Mouse (Mus musculus) urinary bladder, adult 18-20 months (tissue): ENCODE data around the gene Nudt21.

Source experiments
- DNase-seq, 2 experiments: peaks; one replicate each; pipeline ENCODE4 v3.0.0; 2022; ENCODE audit warnings: low spot score in 2 of 2, mixed read lengths in 2 of 2

Gene Nudt21

DNA sequence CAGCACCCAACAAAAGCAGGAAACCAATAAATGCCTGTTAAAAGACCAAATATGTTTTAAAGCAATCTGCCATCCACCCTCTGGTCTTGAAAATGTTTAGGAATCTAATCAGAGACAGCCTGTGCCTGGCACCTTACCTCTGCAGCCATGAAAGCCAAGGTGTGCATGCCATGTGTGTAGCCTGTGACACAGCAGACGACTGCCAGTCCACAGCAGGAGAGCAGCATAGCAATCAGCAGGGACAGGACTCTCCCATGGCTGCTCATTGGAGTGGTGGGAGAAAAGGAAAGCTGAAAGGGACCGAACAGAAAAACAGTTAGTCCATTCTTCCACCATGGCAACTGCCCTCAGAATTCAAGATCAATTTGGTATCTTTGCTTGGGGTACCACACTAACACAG, 37.9 kb downstream of the Nudt21 start:
- DNase-seq: no peak

DNA sequence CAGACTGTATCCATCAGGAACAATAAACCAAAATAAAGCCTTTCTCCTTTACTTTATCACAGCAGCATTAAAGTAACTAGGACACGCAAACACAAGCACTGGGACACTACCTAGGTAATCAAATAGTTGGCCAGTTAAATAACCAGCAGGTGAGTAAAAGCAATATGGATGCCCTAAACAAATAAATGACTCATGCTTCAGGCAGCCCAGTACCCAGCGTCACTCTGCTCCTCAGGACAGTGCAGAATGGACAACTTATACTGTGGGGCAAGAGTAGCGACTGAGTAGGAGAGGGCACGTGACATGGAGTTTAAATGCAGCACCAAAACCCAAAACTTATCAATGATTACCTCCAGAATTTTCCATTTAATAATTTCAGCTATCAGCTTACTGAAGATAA, 47.1 kb downstream of the Nudt21 start:
- no peak for DNase-seq

DNA sequence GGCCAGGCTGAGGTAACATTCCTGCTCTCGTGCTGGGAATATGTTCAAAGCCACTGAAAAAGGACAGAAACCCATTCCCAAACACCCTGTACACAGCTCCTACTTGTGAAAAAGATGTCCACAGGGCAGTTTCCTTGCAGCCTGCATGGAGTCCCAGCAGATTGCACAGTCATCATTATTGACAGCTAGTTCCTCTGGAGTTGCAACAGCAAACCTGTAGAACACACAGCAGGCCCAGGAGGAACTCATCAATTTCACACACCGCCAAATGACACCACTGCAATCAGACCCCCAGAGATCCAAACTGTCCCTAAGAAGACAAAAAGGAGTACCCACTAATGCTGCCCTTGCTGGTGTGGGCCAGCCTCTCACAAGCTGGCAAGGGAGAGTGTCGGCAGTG, 52.1 kb downstream of the Nudt21 start:
- no peak for DNase-seq

DNA sequence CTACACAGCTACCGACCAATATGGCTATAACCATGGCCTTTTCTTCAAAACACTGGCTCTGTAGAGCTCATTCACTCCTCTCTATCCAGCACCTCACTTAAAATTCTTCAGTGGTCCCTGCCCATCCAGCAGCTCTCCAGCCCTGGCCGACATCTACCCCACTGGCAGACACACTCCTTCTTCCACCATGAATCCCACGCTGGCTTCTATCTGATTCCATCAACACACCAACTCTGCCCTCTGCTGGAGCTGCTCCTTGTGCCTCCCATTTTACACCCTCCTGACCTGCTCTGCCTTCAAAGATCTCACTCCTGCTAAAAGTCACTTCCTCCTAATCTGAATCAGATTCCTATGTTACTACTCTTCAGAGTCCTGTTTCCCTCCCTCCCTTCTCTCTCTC, 53.0 kb downstream of the Nudt21 start:
- no peak for DNase-seq

DNA sequence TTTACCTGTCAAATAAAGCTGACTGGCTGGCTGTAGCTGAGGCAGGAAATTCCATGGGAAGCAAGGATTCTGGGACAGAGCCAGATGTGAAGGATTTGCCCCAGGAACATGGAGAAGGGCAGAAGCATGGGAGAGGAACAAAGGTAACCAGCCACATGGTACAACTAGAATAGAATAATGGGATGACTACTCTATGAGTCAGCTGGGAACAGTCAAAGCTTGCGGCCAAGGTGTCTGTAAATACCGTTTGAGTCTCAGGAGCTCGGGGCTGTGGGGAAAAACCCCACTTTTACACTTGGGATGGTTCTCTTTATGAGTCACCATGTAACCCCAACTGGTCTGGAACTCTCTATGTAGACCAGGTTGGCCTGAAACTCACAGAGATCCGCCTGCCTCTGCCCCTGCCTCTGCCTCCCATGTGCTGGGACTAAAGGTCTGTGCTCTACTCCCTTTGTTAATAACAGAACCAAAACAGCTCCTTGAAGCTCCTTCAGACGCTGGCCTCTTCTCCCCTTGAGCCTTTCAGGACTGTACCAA, 55.1 kb downstream of the Nudt21 start:
- DNase-seq: no peak

DNA sequence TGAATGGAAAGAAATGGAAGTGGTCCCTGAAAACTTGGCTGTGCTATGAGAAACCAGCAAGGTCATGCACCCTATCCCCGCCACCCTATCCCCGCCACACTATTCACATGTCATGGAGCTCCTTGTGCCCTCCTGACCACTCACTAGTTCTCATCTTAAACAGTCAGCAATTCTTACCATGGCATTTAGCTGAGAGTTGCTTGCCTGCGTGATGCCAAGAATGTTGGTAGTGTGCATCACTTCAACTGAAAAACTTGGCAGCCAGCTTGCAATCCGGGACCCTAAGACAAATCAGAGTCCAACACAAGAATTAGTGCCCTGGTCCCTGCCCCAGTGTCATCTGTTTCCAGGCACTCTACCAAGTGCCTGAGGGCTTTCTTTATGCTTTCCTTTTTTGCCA, 56.7 kb downstream of the Nudt21 start:
- no peak for DNase-seq

DNA sequence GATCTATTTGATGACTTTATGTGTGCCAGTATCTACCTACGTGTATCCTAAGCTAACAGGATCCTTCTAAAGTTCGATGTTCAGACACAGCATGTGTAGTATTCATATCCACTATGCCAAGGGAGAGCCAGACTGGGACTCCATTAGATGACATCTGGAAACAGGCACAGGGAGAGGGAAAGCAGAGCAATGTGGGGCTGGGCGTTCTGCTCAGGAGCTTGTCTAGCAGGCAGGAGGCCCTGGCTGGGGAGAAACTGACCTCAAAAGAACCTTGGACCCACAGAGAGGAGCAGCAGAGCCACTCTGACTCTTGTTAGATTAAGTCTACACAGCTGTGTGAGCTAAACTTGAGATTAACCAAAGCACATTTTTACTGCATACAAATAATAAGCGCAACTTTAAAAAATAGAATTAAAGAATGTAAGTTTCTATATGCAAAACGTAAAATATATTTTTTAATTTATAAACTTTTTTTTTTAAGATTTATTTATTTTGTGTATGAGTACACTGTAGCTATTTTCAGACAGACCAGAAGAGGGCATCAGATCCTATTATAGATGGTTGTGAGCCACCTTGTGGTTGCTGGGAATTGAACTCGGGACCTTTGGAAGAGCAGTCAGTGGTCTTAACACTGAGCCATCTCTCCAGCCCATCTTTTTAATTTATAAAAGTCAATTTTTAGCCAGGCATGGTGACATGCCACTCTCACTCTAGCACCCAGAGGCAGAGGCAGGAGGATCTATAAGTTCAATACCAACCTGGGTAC, 60.2 kb downstream of the Nudt21 start:
- DNase-seq: no peak

DNA sequence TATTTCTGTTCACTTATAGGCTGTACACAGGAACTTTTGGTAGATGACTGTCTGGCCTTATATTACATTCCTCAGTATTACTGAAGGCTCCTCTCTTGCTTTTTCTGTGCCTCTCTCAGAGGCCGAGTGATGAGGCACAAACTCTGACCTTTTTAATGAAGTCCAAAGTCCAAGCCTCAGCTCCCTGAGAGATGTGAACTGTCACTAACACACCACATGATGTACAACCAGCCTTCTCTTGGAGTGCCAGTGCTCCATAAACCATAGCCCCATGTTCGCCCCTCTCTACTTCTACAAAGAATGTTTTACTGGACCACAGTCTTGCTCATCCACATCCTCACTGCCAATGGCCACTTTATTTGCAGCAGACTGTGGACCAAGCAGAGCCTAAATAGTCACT, 61.5 kb downstream of the Nudt21 start:
- no peak for DNase-seq

DNA sequence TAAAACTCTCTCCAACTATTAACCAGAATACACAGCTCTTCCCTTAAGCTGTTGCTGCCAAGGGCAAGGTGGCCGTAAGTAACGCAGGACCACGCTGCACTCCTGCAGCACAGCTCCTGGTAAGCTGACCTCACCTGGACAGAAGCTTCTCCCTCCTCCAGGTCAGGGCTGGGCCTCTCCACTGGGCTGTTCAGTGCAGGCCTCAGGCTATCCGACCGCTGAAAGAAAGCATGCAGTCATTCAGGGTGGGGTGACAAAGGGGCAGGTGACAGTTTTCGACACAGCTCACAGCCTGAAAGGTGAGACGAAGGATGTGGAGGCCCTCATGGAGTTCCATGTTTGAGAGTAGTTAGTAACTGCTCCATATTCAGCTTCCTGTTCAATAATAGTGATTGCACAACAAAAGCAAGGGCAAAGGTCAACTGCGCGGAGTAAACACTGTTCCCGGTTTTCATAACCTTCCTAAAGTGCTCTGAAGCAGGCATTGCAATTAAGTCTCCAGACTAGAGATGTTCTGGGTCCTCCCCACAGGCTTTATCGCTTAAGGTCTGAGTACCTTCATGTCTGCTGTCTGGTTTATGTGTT, 62.1 kb downstream of the Nudt21 start:
- no peak for DNase-seq

DNA sequence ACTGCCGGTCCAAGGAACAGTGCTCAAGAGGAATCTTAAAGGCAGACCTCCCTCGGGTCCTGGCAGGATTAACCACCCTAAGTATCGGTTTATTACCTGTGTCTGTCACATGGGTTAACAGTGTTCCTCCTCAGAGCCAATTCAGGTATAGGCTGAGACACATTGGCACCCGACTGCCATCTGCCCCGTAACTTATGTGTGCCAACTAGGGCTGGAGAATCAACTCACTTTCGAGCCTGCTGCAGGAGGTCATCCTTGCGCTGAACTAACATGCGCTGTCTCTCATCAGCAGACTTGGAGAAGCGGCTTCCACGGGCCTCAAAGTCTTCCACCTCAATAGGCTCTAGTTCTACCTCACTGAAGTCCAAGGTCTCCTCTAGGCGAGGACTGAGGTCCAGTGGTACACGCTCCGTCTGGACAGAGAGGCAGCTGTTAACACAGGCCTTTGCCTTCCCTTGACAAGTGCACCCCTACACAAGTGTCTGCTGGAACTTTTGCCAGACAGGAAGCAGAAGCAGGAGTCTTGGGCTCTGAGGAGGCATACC, 62.9 kb downstream of the Nudt21 start:
- no peak for DNase-seq

DNA sequence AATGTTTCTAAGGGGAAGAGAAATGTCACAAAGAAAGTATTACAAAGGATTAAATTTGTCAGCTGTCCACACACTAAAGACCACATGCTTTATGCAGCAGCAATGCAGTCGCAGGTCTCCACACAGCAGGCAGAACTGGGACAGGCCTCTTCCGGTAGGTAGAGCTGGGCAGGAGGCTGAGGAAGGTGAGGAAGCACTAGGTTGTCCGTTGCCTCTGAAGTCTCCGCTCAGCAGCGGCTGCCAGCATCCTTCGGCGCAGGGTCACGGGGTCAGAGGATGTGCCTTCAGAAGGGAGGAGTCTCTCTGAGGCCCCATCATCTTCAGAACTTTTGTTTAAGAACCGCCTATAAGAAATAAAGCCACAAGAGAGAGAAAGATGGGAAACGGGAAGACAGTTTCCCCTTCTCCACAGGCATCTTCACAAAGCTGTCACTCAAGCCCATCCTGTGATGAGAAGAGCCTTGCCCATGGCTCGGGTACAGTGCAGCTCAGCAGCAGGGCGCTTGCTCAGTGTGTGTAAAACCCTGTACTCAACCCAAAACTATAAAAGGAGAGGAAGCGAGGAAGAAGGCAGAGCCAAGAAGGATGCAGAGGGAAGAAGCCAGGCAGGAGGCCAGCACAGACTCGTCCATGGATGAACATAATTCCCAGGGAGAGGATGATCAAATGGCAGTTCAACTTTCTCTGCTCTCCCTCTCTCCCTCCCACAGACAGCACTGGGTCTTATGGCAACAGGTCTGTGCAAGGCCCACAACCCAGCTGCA, 63.7 kb downstream of the Nudt21 start:
- DNase-seq: no peak

DNA sequence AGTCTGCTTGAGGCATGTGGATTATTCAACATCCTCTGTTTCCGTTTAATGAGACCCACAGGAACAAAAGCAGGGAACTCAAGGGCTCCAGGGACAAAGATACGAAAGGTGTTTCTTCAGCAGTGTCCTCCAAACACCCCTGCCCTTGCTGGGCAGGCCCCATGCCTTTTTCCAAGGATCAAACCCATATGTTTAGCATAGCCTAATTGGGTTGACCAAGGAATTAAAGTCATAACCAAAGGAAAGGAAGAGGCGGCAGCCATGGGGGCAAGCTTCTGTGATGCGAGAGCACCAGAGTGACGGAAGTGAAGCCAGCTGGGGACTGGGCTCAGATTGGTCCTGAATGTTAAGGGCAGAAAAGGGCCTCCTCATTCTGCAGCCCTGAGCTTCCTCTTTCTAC, 64.6 kb downstream of the Nudt21 start:
- DNase-seq: no peak

DNA sequence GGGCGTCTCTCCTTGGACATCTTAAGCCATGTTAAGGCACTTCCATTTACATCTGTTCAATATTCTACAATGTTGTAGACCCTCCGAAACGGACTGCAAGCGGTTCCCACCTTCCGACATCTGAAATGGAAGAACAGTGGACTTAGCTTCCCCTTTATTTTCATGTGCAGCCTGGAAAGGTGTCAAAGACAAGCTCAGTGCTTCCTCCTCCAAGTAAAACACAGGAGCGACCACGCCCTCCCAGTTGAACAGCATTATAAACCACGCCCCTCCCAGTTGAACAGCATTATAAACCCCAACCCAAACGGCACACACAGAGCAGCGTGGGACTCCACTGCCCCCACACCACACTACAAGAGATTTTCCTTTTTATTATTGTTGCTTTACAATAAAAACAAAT, 65.4 kb downstream of the Nudt21 start:
- DNase-seq: no peak

DNA sequence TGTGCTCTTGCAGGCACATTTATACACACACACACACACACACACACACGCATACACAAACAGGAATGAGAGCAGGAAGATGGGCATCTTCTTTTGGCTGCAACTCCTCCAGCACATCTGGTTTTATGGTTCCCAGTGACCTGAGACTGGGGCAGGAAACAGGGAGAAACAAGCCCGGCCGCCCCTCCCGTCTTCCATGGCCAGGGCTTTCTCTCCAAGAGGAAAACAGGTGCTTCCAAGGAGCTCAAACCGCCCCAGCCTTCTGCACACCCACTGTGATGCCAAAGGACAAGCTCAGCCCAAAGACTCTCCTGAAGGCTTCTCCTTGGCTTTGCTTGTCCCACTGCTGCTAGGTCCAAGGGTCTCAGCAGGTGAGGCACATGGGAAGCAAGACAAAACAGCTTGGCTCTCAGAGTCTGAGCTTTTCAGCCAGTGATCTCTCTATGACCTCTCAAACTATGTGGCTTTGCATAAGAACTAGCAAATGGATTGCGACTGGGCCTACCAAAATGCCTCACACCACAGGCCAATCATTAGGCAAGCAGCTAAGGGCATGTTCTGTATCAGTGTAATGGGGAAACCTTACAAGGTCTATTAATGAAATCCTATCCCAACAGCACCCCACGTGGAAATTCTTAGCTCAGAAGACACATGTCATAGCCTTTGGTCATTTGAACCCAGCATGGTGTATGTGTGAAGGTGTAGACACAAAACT, 67.0 kb downstream of the Nudt21 start:
- DNase-seq: no peak

DNA sequence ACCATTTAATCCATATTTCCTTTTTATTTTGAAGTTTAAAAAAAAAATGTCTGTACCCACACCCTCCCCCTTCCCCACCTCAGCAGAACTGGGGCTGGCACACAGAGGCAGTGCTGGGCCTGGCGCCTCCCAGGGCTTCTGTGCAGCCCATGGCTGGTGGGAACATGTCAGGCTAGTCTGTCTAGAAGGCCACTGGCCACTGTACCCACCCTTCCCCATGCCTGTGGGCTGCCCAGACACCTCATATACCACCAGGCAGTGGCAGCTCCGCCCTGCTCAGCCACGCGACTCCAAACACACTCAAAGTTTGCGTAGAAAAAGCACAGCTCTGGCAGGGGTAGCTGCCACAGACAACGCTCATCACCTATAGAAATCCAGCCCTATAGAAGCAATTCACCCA, 68.5 kb downstream of the Nudt21 start:
- no peak for DNase-seq
